Mouse (Mus musculus) forebrain, embryonic 14.5 days (tissue): ENCODE measurements at regions not wholly inside any gene's neighbourhood (a gene's known extent, or its start where the extent isn't known, plus 50 kb on each side); places are given as distances from the start of the nearest gene placed in this dataset.
A peak's percentile ranks its signal among the peaks of the same experiment; 100 is the strongest.

Experiments
- ATAC-seq: fragments of 200-750 bp; cut with Nextera tagmentation; 2 replicates; pipeline ENCODE4 v1.8.0; 2017; ENCODE audit warnings: mild to moderate bottlenecking, moderate library complexity
- DNase-seq: peaks from one replicate; pipeline ENCODE4 v3.0.0-alpha.2; 2015; ENCODE audit warnings: low spot score
- H3K27ac ChIP-seq: fragments of 300-500 bp; sonication (generic); 2 replicates; pipeline ENCODE4 v1.5.1; 2014; ENCODE audit warnings: low read depth, mild to moderate bottlenecking, control low read depth, low read length, moderate library complexity
- H3K27me3 ChIP-seq: fragments of 300-500 bp; sonication (generic); replicated peaks from 2 replicates; pipeline ENCODE4 v1.6.1; 2014; ENCODE audit warnings: low read length, control low read depth, mixed read lengths; ENCODE audit not compliant: control insufficient read depth, insufficient read depth
- H3K36me3 ChIP-seq: fragments of 300-500 bp; sonication (generic); 2 replicates; pipeline ENCODE4 v1.6.1; 2014; ENCODE audit warnings: low read length, control low read depth; ENCODE audit not compliant: control insufficient read depth, insufficient read depth
- H3K4me1 ChIP-seq: fragments of 300-500 bp; sonication (generic); 2 replicates; pipeline ENCODE4 v1.6.1; 2014; ENCODE audit warnings: antibody characterized with exemption, low read length, control low read depth; ENCODE audit not compliant: control insufficient read depth, insufficient read depth
- H3K4me2 ChIP-seq: fragments of 300-500 bp; sonication (generic); 2 replicates; pipeline ENCODE4 v1.6.1; 2014; ENCODE audit warnings: mild to moderate bottlenecking, control low read depth, low read length
- H3K4me3 ChIP-seq: fragments of 300-500 bp; sonication (generic); 2 replicates; pipeline ENCODE4 v1.5.1; 2014; ENCODE audit warnings: low read depth, low read length, control low read depth
- H3K9ac ChIP-seq: fragments of 300-500 bp; sonication (generic); 2 replicates; pipeline ENCODE4 v1.6.1; 2014; ENCODE audit warnings: mild to moderate bottlenecking, low read length, control low read depth, moderate library complexity
- H3K9me3 ChIP-seq: fragments of 300-500 bp; sonication (generic); replicated peaks from 2 replicates; pipeline ENCODE4 v1.6.1; 2016; ENCODE audit warnings: low read length, control low read depth, mixed read lengths; ENCODE audit not compliant: control insufficient read depth
- WGBS: fragments of 180-500 bp; shearing (Covaris S2); extraction: QIAGEN DNeasy Blood & Tissue Kit; methylation state at CpG from one replicate; pipeline ENCODE4 v1.1.7; 2014; 5-methylcytosine and 5-hydroxymethylcytosine counted together

DNA sequence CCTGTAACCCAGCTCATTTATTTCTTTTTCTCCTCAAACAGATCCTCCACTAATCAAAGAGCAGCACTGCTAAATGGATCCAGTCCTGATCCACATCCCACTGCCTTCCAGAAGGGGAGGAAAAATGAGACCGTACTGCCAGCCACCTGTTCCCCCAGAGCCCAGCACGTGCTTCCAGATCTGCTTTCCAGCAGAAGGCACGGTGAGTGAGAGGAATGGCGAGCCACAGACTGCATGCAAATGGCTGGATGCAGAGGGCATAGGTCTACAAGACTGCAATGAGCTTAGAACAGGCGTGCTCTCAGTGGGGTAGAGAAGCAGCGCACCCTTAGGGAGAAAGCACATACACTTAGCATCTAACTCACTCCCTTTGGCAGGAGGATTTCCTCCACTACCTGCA lies 265.0 kb downstream of the Irs2 start:
- no peaks in the 10 kb centered on the region for H3K36me3 ChIP-seq
- WGBS, result 65% methylated on average over 6 of the region's 6 CpGs
- H3K27ac ChIP-seq, result no peak overlapping the region
- no peak overlapping the region for H3K4me2 ChIP-seq
- no peaks in the 10 kb centered on the region for H3K27me3 ChIP-seq
- no peak overlapping the region for H3K4me3 ChIP-seq
- DNase-seq (no peak), ATAC-seq (no peak)
- H3K9ac ChIP-seq, result no peak overlapping the region
- H3K4me1 ChIP-seq, result peaks cover 2% of the 10 kb centered on the region; the same call in 1 of the 2 replicates
- H3K9me3 ChIP-seq, result no peaks in the 10 kb centered on the region

DNA sequence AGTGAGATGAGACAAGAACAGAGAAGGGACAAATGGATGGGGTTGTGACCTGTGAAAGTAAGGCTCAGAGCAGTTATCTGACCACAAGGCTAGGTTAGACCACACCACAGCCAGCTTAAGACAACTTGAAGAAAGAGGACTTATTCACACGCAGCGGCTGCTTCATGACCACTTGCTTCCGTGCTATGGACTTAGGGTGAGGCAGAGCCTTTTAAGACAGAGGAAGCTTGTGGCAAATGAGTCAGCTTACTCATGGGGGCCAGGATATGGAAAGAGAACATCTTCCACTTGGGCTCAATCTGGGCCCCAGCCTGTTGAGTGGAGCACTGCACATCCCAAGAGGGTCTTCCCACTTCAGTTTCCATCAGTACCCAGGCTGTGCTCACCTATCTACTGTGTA lies 267.4 kb downstream of the Irs2 start:
- 94% methylated on average over 3 of the region's 3 CpGs for WGBS
- no peaks in the 10 kb centered on the region for H3K36me3 ChIP-seq
- peaks cover 2% of the 10 kb centered on the region; the same call in 1 of the 2 replicates for H3K4me1 ChIP-seq
- no peak for DNase-seq
- ATAC-seq, result no peak
- H3K9me3 ChIP-seq, result no peaks in the 10 kb centered on the region
- H3K27ac ChIP-seq, result no peak overlapping the region
- H3K9ac ChIP-seq, result no peak overlapping the region
- no peaks in the 10 kb centered on the region for H3K27me3 ChIP-seq
- H3K4me2 ChIP-seq, result no peak overlapping the region
- H3K4me3 ChIP-seq, result no peak overlapping the region

DNA sequence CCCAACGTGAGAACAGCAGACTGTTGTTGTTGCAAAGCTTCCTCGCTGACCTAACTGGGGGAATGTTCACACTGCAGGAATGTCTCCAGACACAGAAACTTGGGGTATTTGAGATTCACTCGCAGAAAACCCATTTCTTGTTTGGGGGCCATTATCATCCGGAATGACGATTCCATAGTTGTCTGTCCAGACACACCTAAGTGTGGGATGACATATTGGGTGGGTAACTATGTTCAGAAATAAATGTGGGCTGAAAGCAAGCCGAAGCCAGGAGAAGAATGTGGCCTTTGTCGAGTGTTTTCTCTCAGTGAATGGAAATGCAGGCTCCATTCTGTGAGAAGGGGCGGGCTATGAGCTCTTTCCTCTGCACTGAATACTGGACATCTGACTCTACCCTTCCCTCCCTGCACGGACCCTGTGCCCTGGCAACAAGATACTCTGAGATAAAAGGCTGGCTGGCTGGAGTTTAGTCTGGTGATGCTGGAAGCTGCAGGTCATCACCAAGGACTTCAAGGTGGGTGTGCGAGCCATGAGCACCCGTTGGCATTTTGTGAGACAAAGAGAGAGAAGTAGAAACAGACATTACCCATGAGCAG lies 269.7 kb downstream of the Irs2 start:
- H3K4me3 ChIP-seq, result no peak overlapping the region
- H3K4me2 ChIP-seq, result no peak overlapping the region
- DNase-seq (peak; percentile 35), ATAC-seq (peak; percentile 67)
- WGBS, result 33% methylated on average over 11 of the region's 11 CpGs
- no peaks in the 10 kb centered on the region for H3K36me3 ChIP-seq
- peaks cover 2% of the 10 kb centered on the region; the same call in 1 of the 2 replicates for H3K4me1 ChIP-seq
- H3K27ac ChIP-seq, result no peak overlapping the region
- no peak overlapping the region for H3K9ac ChIP-seq
- no peaks in the 10 kb centered on the region for H3K27me3 ChIP-seq
- H3K9me3 ChIP-seq, result no peaks in the 10 kb centered on the region

DNA sequence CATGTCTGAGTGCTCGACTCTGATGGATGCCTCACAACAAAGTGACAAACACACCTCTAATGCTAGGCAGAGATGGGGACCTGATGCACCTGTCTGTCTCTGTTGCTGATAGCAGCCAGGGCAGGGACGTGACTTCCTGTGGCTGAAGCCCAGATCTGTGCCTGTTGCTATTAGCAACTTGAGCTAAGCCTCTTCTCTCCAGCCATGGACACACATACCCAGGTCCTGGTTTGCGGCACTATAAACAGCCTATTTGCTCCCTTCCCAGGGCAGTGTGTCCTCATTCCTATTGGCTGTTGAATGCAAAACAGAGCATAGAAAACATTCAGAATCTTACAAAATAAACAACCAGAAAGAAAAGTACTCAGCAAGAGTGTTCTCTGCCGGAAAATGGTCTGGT lies 273.5 kb downstream of the Irs2 start:
- no peaks in the 10 kb centered on the region for H3K36me3 ChIP-seq
- no peak overlapping the region for H3K27ac ChIP-seq
- no peak overlapping the region for H3K4me3 ChIP-seq
- no peak for DNase-seq
- H3K9ac ChIP-seq, result no peak overlapping the region
- peaks cover 2% of the 10 kb centered on the region; the same call in 1 of the 2 replicates for H3K4me1 ChIP-seq
- no peaks in the 10 kb centered on the region for H3K27me3 ChIP-seq
- no peak for ATAC-seq
- 66% methylated on average over 4 of the region's 4 CpGs for WGBS
- no peak overlapping the region for H3K4me2 ChIP-seq
- no peaks in the 10 kb centered on the region for H3K9me3 ChIP-seq

DNA sequence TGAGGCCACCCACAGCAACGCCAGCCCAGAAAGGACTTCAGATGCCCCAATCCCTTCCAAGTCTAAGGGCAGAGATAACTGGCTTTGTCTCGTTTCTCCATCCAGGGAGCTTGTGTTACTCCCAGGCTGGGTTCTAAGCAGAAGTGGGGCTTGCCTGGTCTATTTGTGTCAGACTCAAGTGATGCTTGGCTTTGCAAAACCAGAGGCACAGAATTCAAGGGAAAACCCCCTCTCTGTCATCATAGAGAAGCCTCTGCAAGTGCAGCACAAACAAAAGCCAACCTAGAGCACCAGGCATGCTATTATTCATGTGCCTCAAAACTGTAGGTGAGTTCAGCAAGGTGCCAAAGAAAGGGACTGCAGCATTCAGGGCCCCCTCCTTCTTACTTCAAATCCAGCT lies 284.9 kb downstream of the Irs2 start:
- Histone ChIP-seq H3K4me3 (no peak overlapping the region), H3K27ac (no peak overlapping the region), H3K9ac (peak overlapping the region; percentile 35; the same call in 1 of the 2 replicates), H3K4me2 (no peak overlapping the region), H3K9me3 (no peaks in the 10 kb centered on the region), H3K27me3 (0 out of 2 replicates have a peak, but pooled peaks cover 2% of the 10 kb centered on the region), H3K4me1 (peaks cover 23% of the 10 kb centered on the region), H3K36me3 (no peaks in the 10 kb centered on the region)
- ATAC-seq (no peak), DNase-seq (no peak)
- 77% methylated on average over 2 of the region's 2 CpGs for WGBS

DNA sequence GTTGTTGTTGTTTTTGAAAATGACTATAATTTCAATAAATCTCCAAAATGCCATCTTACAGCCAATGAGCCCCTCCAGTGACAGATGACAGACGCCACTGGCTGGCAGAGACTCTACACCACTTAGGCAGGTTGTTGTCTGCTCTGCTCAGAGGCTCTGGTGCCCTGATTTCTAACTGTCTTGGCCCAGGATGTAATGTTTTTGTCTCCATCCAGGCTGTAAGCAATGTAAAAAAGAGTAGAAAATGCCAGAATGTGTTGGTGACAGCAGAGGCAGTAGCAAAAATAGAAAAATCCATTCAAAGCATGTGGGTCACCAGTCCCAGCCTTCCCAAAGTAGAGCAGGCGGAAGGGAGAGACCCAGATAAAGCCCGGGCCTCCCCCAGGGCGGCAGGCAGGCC lies 285.5 kb downstream of the Irs2 start:
- Histone ChIP-seq H3K36me3 (no peaks in the 10 kb centered on the region), H3K27me3 (0 out of 2 replicates have a peak, but pooled peaks cover 2% of the 10 kb centered on the region), H3K27ac (no peak overlapping the region), H3K9me3 (no peaks in the 10 kb centered on the region), H3K4me1 (peaks cover 23% of the 10 kb centered on the region), H3K4me3 (no peak overlapping the region), H3K4me2 (no peak overlapping the region), H3K9ac (peak overlapping the region; percentile 35; the same call in 1 of the 2 replicates)
- ATAC-seq, result peak; percentile 66; the same call in 1 of the 2 replicates
- 72% methylated on average over 4 of the region's 4 CpGs for WGBS
- DNase-seq, result peak; percentile 55

DNA sequence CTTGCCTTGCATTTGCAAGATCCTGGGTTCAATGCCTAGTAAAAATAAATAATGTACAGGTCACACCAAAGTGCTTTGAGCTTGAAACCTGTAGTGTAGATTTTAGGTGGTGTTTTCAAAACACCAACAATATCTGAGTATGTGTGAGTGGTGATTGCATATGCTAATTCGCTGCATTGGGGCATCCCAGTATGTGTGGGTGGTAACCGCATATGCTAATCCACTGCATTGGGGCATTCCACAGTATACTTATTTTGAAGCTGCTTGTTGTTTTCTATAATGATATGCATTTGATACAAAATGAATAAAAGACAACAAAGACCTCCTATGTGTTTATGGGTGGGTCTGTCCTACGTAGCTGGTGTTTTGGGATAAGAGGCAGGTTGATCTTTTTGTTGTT lies 285.9 kb downstream of the Irs2 start:
- 69% methylated on average over 3 of the region's 3 CpGs for WGBS
- Histone ChIP-seq H3K27ac (no peak overlapping the region), H3K9me3 (no peaks in the 10 kb centered on the region), H3K4me2 (no peak overlapping the region), H3K27me3 (0 out of 2 replicates have a peak, but pooled peaks cover 2% of the 10 kb centered on the region), H3K4me3 (no peak overlapping the region), H3K4me1 (peaks cover 23% of the 10 kb centered on the region), H3K9ac (no peak overlapping the region), H3K36me3 (no peaks in the 10 kb centered on the region)
- peak; percentile 32; the same call in 1 of the 2 replicates for ATAC-seq
- no peak for DNase-seq

DNA sequence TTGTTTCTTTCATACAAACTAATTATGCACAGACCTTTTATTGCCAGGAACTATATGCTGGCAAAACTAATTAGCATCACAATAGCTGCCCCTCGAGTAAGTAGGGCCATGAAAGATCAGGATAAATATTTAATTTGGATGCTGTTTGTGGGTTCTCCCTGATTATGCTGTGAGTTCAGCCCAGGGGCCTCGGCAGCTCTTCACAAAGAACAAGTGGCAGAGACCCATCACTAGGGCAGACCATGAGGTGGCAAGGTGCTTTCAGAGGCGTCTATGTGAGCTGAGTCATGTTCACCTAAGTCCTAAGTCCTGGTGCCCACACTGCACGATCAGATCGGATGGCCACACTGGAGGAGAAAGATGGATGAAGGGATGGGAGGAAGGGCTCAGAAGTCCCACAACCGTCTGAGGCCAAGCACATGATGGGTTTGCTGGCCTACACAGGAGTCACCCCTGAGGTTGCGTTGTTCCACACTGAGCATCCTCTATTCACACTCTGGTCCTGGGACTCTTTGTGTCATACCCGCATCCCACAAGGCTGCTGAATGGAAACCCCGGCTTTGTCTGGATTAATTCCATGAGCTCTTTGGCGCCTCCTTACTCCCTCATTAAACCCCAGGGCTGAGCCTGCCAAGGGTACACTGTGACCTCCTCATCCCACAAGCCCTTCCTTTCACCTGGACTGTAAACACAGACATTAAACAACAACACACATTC lies 287.0 kb downstream of the Irs2 start:
- H3K9ac ChIP-seq, result no peak overlapping the region
- DNase-seq, result peak; percentile 49
- 0 out of 2 replicates have a peak, but pooled peaks cover 2% of the 10 kb centered on the region for H3K27me3 ChIP-seq
- H3K9me3 ChIP-seq, result no peaks in the 10 kb centered on the region
- peaks cover 23% of the 10 kb centered on the region for H3K4me1 ChIP-seq
- peak; percentile 42 for ATAC-seq
- WGBS, result 11% methylated on average over 10 of the region's 10 CpGs
- no peaks in the 10 kb centered on the region for H3K36me3 ChIP-seq
- peak overlapping the region; percentile 17; the same call in 1 of the 2 replicates for H3K27ac ChIP-seq
- H3K4me2 ChIP-seq, result no peak overlapping the region
- H3K4me3 ChIP-seq, result no peak overlapping the region

DNA sequence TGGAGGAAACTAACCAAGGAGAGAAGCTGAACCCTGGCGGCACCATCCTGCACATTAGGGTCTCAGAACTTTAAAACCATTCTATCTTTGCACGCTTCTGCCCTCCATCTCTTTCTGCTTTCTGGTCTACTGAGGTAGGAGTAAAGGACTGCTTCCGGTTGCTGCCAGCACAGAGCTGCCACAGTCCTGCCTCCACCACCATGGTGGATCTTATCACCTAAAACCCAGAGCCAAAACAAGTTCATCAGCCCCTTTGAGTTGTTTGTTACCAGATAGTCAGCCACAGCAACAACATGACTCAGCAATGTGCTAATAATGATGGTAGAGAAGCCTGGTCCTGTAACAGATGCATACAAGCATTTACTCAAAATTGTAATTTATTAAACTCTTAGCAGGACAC lies 287.9 kb downstream of the Irs2 start:
- ATAC-seq (no peak), DNase-seq (no peak)
- Histone ChIP-seq H3K27me3 (0 out of 2 replicates have a peak, but pooled peaks cover 2% of the 10 kb centered on the region), H3K4me2 (no peak overlapping the region), H3K4me1 (peaks cover 23% of the 10 kb centered on the region), H3K27ac (no peak overlapping the region), H3K4me3 (no peak overlapping the region), H3K36me3 (no peaks in the 10 kb centered on the region), H3K9me3 (no peaks in the 10 kb centered on the region), H3K9ac (no peak overlapping the region)
- 96% methylated on average over 3 of the region's 3 CpGs for WGBS
